Mouse (Mus musculus) MEL-GATA-1-ER (cell line): ENCODE data around the gene Igf2bp2.

Source experiments
- DNase-seq: peaks from one replicate; pipeline ENCODE4 v3.0.0-alpha.2; 2012; ENCODE audit warnings: low read depth; ENCODE audit errors: extremely low read depth

Igf2bp2 gene

DNA sequence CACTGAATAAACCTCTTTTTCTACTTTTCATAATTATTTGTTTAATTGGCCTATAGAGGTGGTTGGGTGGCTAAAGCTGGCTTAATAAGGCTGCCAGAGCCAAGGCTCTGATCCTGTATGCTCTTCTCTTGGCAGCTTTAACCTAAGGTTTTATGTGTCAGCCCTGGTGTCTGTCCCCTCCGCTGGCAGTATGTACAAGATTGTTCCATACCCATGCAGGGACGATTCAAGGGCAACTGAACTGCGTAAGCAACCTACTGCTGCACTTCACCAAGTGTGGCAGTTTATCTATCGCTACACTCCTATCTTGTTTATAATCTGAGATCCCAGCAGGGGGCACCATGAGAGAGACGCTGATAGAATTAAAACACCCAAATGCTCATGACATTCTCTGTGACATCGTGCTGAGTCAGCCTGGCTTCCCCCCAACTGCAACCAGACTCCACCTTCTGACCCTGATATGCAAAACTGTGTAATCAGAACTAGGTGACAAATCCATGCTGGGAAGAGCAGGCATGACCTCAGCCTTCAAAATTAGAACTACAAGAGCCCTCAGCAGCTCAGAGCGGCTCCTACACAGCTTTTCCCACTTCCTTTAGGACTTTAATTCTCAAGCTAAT, 55.1 kb downstream of the Igf2bp2 start:
- DNase-seq, result no peak

DNA sequence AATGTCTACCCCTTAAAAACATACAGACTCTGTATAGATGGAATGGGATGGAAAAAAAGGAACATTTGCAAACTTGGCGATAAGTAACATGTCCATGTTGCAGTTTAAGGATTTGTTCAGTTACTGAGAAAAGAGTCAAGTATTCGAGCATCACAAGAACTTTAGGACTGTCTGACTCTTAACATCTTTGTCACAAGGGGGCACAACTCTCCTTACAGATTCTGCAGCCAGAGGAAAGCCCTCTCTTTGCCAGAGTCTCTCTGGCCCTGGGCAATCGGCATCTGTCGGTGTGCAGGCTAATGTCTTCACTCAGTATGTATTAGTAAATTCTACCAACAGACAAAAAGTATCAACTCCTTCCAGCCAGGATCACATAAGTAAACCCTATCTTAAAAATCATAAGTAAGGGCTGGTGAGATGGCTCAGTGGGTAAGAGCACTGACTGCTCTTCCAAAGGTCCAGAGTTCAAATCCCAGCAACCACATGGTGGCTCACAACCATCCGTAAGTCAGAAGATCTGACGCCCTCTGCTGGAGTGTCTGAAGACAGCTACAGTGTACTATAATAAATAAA, 57.0 kb downstream of the Igf2bp2 start:
- DNase-seq, result no peak

- DNase-seq, result no peak
These were observed 63.0 kb downstream of the Igf2bp2 start for GRCm38 (mm10) chr16:22100067-22100466.

DNA sequence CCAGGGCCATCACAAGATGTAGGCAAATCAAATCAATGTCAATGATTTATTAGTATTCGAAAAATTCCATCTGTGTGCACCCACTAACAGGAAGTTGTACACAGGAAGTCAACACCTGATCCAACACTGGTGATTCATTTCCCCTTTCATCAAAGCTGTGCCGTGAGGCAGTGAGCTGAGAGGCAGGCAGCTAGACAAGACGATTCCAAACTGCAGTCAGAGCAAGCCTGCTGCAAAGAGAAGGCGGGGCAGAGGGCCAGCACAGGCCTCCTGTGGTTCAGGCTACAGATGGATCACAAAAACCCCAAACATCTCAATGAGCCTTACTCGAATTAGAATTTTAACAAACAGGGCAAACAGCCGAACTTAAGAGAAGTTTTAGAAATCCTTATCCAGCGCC, 65.4 kb downstream of the Igf2bp2 start:
- no peak for DNase-seq

DNA sequence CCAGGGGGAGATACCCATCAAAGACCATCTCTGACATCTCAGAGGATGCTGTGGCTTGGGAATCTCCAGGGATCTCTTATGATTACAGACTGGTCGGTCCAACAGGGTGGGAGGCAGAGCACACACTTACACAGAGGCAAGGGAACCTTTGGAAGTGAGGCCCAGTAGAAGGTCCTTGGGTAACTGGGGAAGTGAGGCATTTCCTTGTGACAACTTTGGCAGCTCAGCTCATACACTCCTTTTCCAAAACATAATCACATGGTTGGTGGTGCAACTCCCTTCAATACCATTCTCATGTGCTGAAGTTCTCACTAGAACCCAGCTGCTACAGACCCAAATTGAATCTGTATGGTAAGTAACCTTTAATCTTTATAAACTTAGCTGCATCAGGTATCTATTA, 67.3 kb downstream of the Igf2bp2 start:
- no peak for DNase-seq

GRCm38 (mm10) chr16:22091255-22091783, 71.8 kb downstream of the Igf2bp2 start:
- DNase-seq, result no peak

- DNase-seq, result no peak
These were observed 77.7 kb downstream of the Igf2bp2 start for GRCm38 (mm10) chr16:22085411-22085810.

DNA sequence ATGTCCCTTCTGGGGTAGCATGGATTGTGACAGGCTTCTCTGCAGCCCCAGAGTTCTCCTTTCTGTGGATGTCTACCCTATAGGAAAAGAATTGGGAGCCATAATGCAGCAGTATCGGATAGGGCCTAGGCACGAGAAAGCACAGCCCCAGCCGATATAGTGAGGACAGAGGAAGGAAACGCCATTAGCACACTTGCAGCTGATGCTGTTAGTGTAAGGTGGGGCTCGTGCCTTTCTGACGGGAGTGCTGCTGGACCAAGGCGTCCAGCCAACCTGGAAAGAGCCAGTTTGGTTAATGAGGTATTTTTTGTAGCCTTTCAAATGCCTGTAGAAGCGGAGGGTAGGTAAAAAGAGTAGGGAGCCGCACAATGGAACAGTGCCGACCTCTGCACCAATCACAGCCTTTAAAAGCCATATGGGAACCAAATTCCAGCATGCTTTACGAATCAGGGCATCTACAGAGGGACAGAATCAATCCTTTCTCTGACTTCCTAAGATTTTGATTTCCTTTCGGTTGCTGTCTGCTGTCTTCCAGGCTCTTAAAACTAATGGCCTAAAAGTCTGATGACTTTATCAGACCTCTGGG, 82.9 kb downstream of the Igf2bp2 start:
- no peak for DNase-seq

- no peak for DNase-seq
These were observed 86.5 kb downstream of the Igf2bp2 start for GRCm38 (mm10) chr16:22076620-22076941.

GRCm38 (mm10) chr16:22075829-22076619, 87.1 kb downstream of the Igf2bp2 start:
- no peak for DNase-seq

DNA sequence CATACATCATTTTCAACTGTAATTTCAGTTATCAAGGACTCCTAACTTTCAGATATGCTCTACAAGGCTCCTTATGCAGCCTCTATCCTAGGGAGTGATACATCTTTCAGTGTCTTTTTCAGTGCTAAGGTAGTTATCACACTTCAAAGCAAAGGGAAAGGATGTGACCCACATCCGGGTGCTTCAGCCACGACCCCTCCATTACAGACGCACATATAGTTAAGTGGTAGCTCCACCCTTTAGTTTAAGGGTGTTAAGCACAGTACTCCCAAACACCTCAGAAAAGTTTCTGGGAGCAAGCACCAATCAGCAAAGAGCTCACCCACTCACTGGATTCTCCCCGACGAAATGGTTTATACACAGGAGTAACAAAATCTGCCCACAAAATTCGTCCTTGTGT, 88.0 kb downstream of the Igf2bp2 start:
- no peak for DNase-seq

GRCm38 (mm10) chr16:22071361-22071760, 91.7 kb downstream of the Igf2bp2 start:
- DNase-seq, result no peak

GRCm38 (mm10) chr16:22067406-22067805, 95.7 kb downstream of the Igf2bp2 start:
- no peak for DNase-seq

- DNase-seq, result no peak
These were observed 97.6 kb downstream of the Igf2bp2 start for GRCm38 (mm10) chr16:22065536-22065935.

DNA sequence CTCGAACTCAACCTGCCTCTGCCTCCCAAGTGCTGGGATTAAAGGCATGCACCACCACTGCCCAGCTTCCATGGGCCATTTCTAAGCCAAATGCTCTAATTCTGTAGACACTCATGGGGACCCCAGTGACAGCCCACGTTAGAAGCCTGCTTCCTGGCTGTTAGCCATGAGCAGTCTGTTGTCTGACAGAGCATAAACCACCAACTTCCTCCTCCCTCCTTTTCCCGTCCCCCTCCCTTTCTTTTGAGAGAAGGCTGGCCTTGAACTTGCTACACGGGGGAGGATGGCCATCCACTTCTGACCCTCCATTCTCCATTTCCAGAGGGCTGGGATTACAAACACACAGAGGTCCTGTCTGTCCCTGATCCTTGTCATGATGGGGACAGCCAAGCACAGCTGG, 100.8 kb downstream of the Igf2bp2 start:
- DNase-seq, result peak; percentile 37

DNA sequence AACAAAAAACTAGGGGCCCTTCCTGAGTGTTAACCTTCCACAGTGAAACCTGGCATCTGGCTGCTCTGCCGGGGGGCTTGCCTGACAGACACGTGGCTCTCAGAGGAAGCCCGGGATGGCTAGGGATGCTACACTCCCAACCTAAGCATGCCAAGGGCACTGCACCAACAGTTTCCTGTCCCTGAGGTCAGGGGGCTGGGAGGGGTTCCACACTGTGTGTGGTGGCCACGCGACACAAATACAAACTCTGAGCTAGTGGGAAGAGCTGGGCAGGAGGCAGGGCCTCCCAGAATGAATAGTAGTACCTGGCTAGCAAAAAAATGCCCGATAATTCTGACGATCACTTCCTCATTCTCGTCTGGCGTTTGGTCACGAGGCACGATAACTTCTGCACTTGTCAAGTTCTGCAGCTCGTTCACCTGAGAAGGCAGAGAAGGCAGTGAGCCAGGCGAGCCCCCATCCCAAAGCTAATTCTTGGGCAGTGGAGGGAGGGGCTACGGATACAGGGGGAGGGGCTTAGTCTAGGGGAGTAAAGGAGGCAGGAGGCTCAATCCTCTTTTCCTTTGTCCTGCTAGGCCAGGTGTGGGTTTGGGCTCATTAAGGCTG, 101.4 kb downstream of the Igf2bp2 start:
- DNase-seq, result peak; percentile 42

DNA sequence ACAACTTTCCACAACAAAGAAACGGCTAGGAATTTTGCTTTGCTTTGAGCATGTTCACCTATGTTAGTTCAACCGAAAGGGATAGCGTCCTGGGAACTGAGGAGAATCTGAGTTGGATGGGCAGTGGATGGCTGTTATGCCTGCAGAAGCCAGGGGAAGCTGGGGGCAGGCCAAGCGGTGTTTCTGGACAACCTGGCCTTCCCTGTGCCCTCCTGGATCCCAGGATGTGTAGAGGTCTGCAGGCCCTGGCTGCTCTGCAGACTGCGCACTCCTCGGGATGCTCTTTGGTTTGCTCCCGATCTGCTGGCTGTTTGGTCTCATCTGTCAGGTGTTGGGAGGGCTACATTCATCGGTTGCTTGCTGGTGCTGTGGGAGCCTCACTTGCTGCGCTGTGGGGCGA, 102.7 kb downstream of the Igf2bp2 start:
- DNase-seq, result no peak

GRCm38 (mm10) chr16:22058871-22059270, 104.2 kb downstream of the Igf2bp2 start:
- no peak for DNase-seq

- peak; percentile 65 for DNase-seq
These were observed 105.6 kb downstream of the Igf2bp2 start for GRCm38 (mm10) chr16:22057498-22057897.

- no peak for DNase-seq
These were observed 109.7 kb downstream of the Igf2bp2 start for GRCm38 (mm10) chr16:22053411-22053810.

GRCm38 (mm10) chr16:22046739-22047366, 116.2 kb downstream of the Igf2bp2 start:
- DNase-seq, result peak; percentile 21
